Comparison of ENCODE assay signal across 21 mouse cellular contexts in genomic region chr10:35013430-35013829, GRCm38 (mm10).
DNase-seq lines count a peak whose midpoint lies in the region; ATAC-seq and TF ChIP-seq lines count a peak whose summit lies in the region.
"Had no signal": no experiment of that assay in that cellular context is flagged by ENCODE, and none has a peak within 500 bp of the region (broad histone marks: within the 10 kb centered on the region; RNA-seq: fewer than 3 reads in every experiment).

No protein-coding gene starts in this region.

- H3K36me3 ChIP-seq in hindbrain, embryonic 14.5 days (replicated peaks; ENCODE audit: control insufficient read depth, insufficient read depth) = no peaks in the 10 kb centered on the region
- H3K36me3 ChIP-seq in hindbrain, postnatal 0 days (ENCODE audit: insufficient read depth, low read length) = no peaks in the 10 kb centered on the region
- H3K36me3 ChIP-seq in kidney, embryonic 14.5 days (ENCODE audit: control insufficient read depth, insufficient read depth, low read length) = no peaks in the 10 kb centered on the region
- no peaks in the 10 kb centered on the region for H3K36me3 ChIP-seq in kidney, embryonic 15.5 days
- H3K36me3 ChIP-seq: G1E had no signal

- no peak overlapping the region for H3K27ac ChIP-seq in hindbrain, embryonic 14.5 days
- no peak overlapping the region for H3K27ac ChIP-seq in hindbrain, postnatal 0 days
- no peak overlapping the region for H3K27ac ChIP-seq in kidney, embryonic 14.5 days (ENCODE audit: low read depth, low read length)
- H3K27ac ChIP-seq in kidney, embryonic 15.5 days = no peak overlapping the region

- H3K4me1 ChIP-seq in hindbrain, embryonic 14.5 days (replicated peaks; ENCODE audit: control insufficient read depth, insufficient read depth, low read length) = no peaks in the 10 kb centered on the region
- no peaks in the 10 kb centered on the region for H3K4me1 ChIP-seq in hindbrain, postnatal 0 days (ENCODE audit: insufficient read depth, low read length)
- H3K4me1 ChIP-seq in kidney, embryonic 14.5 days (ENCODE audit: control insufficient read depth, insufficient read depth, low read length) = no peaks in the 10 kb centered on the region
- no peaks in the 10 kb centered on the region for H3K4me1 ChIP-seq in kidney, embryonic 15.5 days

- 73% methylated on average over 2 of the region's 2 CpGs for WGBS in hindbrain, embryonic 14.5 days
- 71% methylated on average over 2 of the region's 2 CpGs for WGBS in hindbrain, postnatal 0 days
- WGBS in kidney, embryonic 14.5 days = 33% methylated on average over 2 of the region's 2 CpGs
- 39% methylated on average over 2 of the region's 2 CpGs for WGBS in kidney, embryonic 15.5 days

- no peak for ATAC-seq in hindbrain, embryonic 14.5 days (ENCODE audit: low FRiP score)
- no peak for ATAC-seq in hindbrain, postnatal 0 days
- ATAC-seq in kidney, embryonic 14.5 days (ENCODE audit: low FRiP score, low TSS enrichment) = 0 out of 2 replicates have a peak, but pooled peaks have one; percentile 57
- ATAC-seq in kidney, embryonic 15.5 days (replicated peaks; ENCODE audit: low FRiP score) = peak; percentile 56; the same call in 1 of the 2 replicates
- ATAC-seq: activated CD4-positive, CD25-positive, alpha-beta regulatory T cell, adult 4 months; CD4-positive, CD25-positive, alpha-beta regulatory T cell, adult 4 months; Patski had no signal

- no peak overlapping the region for H3K4me3 ChIP-seq in hindbrain, embryonic 14.5 days (replicated peaks; ENCODE audit: low read length)
- no peak overlapping the region for H3K4me3 ChIP-seq in hindbrain, postnatal 0 days (ENCODE audit: low read length)
- H3K4me3 ChIP-seq in kidney, embryonic 14.5 days (ENCODE audit: low read length) = no peak overlapping the region
- no peak overlapping the region for H3K4me3 ChIP-seq in kidney, embryonic 15.5 days (replicated peaks)

- no peaks in the 10 kb centered on the region for H3K27me3 ChIP-seq in hindbrain, embryonic 14.5 days (ENCODE audit: control insufficient read depth, insufficient read depth, low read length)
- H3K27me3 ChIP-seq in hindbrain, postnatal 0 days (ENCODE audit: insufficient read depth, low read length) = no peaks in the 10 kb centered on the region
- H3K27me3 ChIP-seq in kidney, embryonic 14.5 days (ENCODE audit: control insufficient read depth, insufficient read depth, low read length) = no peaks in the 10 kb centered on the region
- no peaks in the 10 kb centered on the region for H3K27me3 ChIP-seq in kidney, embryonic 15.5 days
- H3K27me3 ChIP-seq: CH12.LX, Patski had no signal

- H3K4me2 ChIP-seq in hindbrain, embryonic 14.5 days (replicated peaks) = no peak overlapping the region
- no peak overlapping the region for H3K4me2 ChIP-seq in hindbrain, postnatal 0 days (ENCODE audit: low read depth, low read length)
- no peak overlapping the region for H3K4me2 ChIP-seq in kidney, embryonic 14.5 days (replicated peaks; ENCODE audit: low read depth, low read length)
- no peak overlapping the region for H3K4me2 ChIP-seq in kidney, embryonic 15.5 days

- no peaks in the 10 kb centered on the region for H3K9me3 ChIP-seq in hindbrain, embryonic 14.5 days (ENCODE audit: control insufficient read depth, low read length)
- no peaks in the 10 kb centered on the region for H3K9me3 ChIP-seq in hindbrain, postnatal 0 days (ENCODE audit: low read length)
- H3K9me3 ChIP-seq in kidney, embryonic 14.5 days (ENCODE audit: control insufficient read depth, low read length) = no peaks in the 10 kb centered on the region
- no peaks in the 10 kb centered on the region for H3K9me3 ChIP-seq in kidney, embryonic 15.5 days (replicated peaks)
- H3K9me3 ChIP-seq: G1E had no signal

- no peak overlapping the region for H3K9ac ChIP-seq in hindbrain, embryonic 14.5 days
- no peak overlapping the region for H3K9ac ChIP-seq in hindbrain, postnatal 0 days (replicated peaks; ENCODE audit: low read length)
- H3K9ac ChIP-seq in kidney, embryonic 14.5 days (ENCODE audit: low read depth, low read length) = no peak overlapping the region
- no peak overlapping the region for H3K9ac ChIP-seq in kidney, embryonic 15.5 days

- peak; percentile 17 for DNase-seq in hindbrain, embryonic 14.5 days (ENCODE audit: low spot score)
- no peak for DNase-seq in hindbrain, postnatal 0 days (ENCODE audit: low spot score)
- no peak for DNase-seq in kidney, postnatal 14 days
- no peak for DNase-seq in kidney, postnatal 10 days
- DNase-seq: adrenal gland, adult 2 months; adrenal gland, adult 8-10 months; adrenal gland, postnatal 10 days; adrenal gland, postnatal 14 days; adrenal gland, postnatal 25 days; adrenal gland, postnatal 36 days; B cell, adult 2 months; cerebellum, adult 11 months; cerebellum, adult 11-12 months; cerebellum, adult 18-20 months had no signal

- TF ChIP-seq CTCF in hindbrain, postnatal 0 days (IDR thresholded peaks at IDR 0.05; ENCODE audit: low read depth) = no peak

Comparison
In these comparisons a context has a peak if more than half of its experiments do, and no peak if none do; other contexts are left out.
1. ATAC-seq: peak in kidney, embryonic 14.5 days (single experiment) and kidney, embryonic 15.5 days (single experiment); none in hindbrain, embryonic 14.5 days (single experiment) and hindbrain, postnatal 0 days (single experiment).